ENCODE assay signal across 8 mouse cellular contexts in the genomic region with DNA sequence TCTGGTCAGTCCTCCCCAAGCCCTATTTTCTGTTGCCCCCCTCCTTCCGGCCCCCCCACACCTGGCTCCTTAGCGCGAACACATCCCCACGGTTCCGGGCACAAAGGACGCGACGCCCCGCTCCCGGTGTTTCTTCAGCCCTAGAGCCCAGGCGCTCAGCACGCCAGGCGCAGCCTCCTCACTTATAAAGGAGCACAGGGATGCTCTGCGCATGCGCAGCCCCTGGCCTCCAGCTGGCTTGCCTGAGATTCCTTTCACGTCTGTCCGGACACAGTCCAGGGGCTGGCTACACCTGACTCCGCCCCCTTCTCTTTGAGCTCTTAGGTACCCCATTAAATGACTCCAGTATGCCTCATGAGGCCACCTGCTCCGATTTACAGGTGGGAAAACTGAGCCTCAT. TPM values are rescaled to one million over a fixed set of nuclear protein-coding genes. Genes with fewer than 3 reads are reported as not detected.
DNase-seq lines count a peak whose midpoint lies in the region; ATAC-seq and TF ChIP-seq lines count a peak whose summit lies in the region.

A gene (minus strand): TSS at position 207 of the 400 bp plus-strand sequence.

- no peak within 1 kb of the TSS; a peak in 1 of 4 replicates for H3K4me3 ChIP-seq in heart, embryonic 14.5 days (ENCODE audit: control insufficient read depth in 1 of 2, insufficient read depth in 1 of 2, low read depth in 1 of 2, low read length in 2 of 2)
- H3K4me3 ChIP-seq in liver, postnatal 0 days (ENCODE audit: low read depth, low read length): no peak within 1 kb of the TSS

- no peaks in the 10 kb centered on the region for H3K9me3 ChIP-seq in heart, embryonic 14.5 days (ENCODE audit: control insufficient read depth, low read length)
- H3K9me3 ChIP-seq in liver, postnatal 0 days (ENCODE audit: low read length): no peaks in the 10 kb centered on the region

- peak; percentile 18 for DNase-seq in urinary bladder, postnatal 25 days (ENCODE audit: low spot score)
- DNase-seq in urinary bladder, adult 18-20 months (ENCODE audit: low spot score in 2 of 2): no peak
- DNase-seq in embryo, embryonic 10 days (ENCODE audit: low spot score): peak; percentile 93
- DNase-seq in kidney, postnatal 14 days: peak; percentile 79
- peak; percentile 47 for DNase-seq in liver, postnatal 0 days
- peak; percentile 92 for DNase-seq in retina, postnatal 1 day

- 5% methylated on average over 19 of the region's 19 CpGs for WGBS in heart, embryonic 14.5 days
- WGBS in liver, postnatal 0 days (ENCODE audit: insufficient replicate concordance): 6% methylated on average over 19 of the region's 19 CpGs

- H3K4me2 ChIP-seq in heart, embryonic 14.5 days (ENCODE audit: low read length): peak within 1 kb of the TSS; percentile 34; the same call in 1 of the 2 replicates
- no peak within 1 kb of the TSS for H3K4me2 ChIP-seq in liver, postnatal 0 days (ENCODE audit: low read depth, low read length)

- H3K36me3 ChIP-seq in heart, embryonic 14.5 days (ENCODE audit: control insufficient read depth, insufficient read depth, low read length): no peaks in the 10 kb centered on the region
- no peaks in the 10 kb centered on the region for H3K36me3 ChIP-seq in liver, postnatal 0 days (replicated peaks; ENCODE audit: insufficient read depth, low read length)

- H3K9ac ChIP-seq in heart, embryonic 14.5 days (ENCODE audit: low read length): no peak within 1 kb of the TSS
- no peak within 1 kb of the TSS for H3K9ac ChIP-seq in liver, postnatal 0 days (replicated peaks)

- no peak for TF ChIP-seq CTCF in liver, postnatal 0 days (IDR thresholded peaks at IDR 0.05; ENCODE audit: low read depth)

- no peak for TF ChIP-seq EP300 in liver, postnatal 0 days (IDR thresholded peaks at IDR 0.05; ENCODE audit: low read depth)

- no peak within 1 kb of the TSS for H3K27ac ChIP-seq in heart, embryonic 14.5 days (replicated peaks in 1 of 2; ENCODE audit: control insufficient read depth in 1 of 2, insufficient read depth in 1 of 2, low read depth in 2 of 2, low read length in 2 of 2)
- H3K27ac ChIP-seq in liver, postnatal 0 days (ENCODE audit: low read depth): no peak within 1 kb of the TSS

- H3K27me3 ChIP-seq in heart, embryonic 14.5 days (ENCODE audit: control insufficient read depth, insufficient read depth, low read length): peaks cover 64% of the 10 kb centered on the region
- peaks cover 42% of the 10 kb centered on the region for H3K27me3 ChIP-seq in liver, postnatal 0 days (ENCODE audit: insufficient read depth, low read length)

- peaks cover 0 to 2% of the 10 kb centered on the region in 2 experiments; a peak in 1 of 4 replicates for H3K4me1 ChIP-seq in heart, embryonic 14.5 days (ENCODE audit: control insufficient read depth in 2 of 2, insufficient read depth in 2 of 2, low read length in 2 of 2)
- H3K4me1 ChIP-seq in liver, postnatal 0 days (ENCODE audit: insufficient read depth): no peaks in the 10 kb centered on the region

- 0 out of 2 replicates have a peak, but pooled peaks have one; percentile 19 for ATAC-seq in heart, embryonic 14.5 days (ENCODE audit: insufficient number of reproducible peaks, insufficient read depth, low FRiP score, low read depth)
- ATAC-seq in liver, postnatal 0 days: no peak
- no peak for ATAC-seq in megakaryocyte-erythroid progenitor cell, adult 5-6 weeks (replicated peaks; ENCODE audit: low FRiP score, low TSS enrichment, poor library complexity, severe bottlenecking)

RNA-seq across cellular contexts. Expression of the gene that starts here (rescaled TPM):
- 0.26 and 0.34 TPM in 2 replicates for polyA plus RNA-seq in heart, embryonic 14.5 days (2014; fragmentation: Nextera tagmentation; extraction: Ambion mirVana)
- not detected in 2 replicates for polyA plus RNA-seq in liver, postnatal 0 days (2015; fragmentation: Nextera tagmentation; extraction: Ambion mirVana)
- total RNA-seq in megakaryocyte-erythroid progenitor cell, adult 5-6 weeks (2014; fragmentation: Nextera tagmentation): not detected in 2 replicates
- total RNA-seq in megakaryocyte-erythroid progenitor cell, adult 5-6 weeks (2017): not detected in 2 replicates

Comparison
In these comparisons a context has a peak if more than half of its experiments do, and no peak if none do; other contexts are left out.
1. DNase-seq: peak in urinary bladder, postnatal 25 days (single experiment), embryo, embryonic 10 days (single experiment), kidney, postnatal 14 days (single experiment) and retina, postnatal 1 day (single experiment); none in urinary bladder, adult 18-20 months (0 of 2).
2. Peak in ATAC-seq and H3K4me2 ChIP-seq in heart, embryonic 14.5 days; RNA of the gene not detected or under 1 TPM.
3. Peak in DNase-seq in liver, postnatal 0 days; RNA of the gene not detected or under 1 TPM.